ENCODE assay signal across 14 mouse cellular contexts in the genomic region with DNA sequence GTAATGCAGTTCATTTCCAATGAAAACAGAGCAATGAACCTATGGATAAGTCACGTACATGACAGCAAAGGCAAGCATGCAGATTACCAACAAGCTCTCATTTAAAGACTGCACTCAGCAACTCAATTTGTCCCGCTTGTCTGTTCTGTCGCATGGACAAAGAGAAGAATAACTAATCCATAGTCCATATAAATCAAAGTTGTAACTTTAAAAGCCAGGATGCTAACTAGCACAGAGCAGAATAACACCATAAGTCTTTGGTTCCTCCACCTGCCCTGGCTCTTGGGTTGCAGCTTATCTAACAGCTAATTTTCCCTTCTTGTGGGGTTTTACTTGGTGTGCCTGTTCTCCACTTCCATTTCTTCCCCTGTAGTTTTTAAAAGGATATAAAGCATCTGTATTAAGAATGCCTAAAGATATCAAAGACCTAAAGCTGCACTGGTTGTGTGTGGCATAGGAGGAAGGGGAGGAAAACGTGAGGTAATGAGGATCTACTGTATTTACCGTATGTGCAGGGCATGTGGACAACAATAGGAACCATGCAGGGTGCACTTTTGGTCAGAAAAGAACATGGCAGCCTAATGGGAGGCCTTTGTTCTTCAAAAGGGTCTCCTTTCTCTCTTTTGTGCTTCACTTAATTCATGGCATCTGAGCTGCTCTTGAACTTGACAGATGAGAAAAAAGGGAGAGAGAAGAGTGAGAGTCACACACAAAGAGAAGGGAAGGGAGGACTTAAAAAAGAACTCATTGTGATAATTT. TPM values are rescaled to one million over a fixed set of nuclear protein-coding genes. Genes with fewer than 3 reads are reported as not detected.
DNase-seq lines count a peak whose midpoint lies in the region; ATAC-seq and TF ChIP-seq lines count a peak whose summit lies in the region.
"Had no signal": no experiment of that assay in that cellular context is flagged by ENCODE, and none has a peak within 500 bp of the region (broad histone marks: within the 10 kb centered on the region; RNA-seq: fewer than 3 reads in every experiment).

No protein-coding gene starts in this region.

- 17% methylated on average over 5 of the region's 5 CpGs for WGBS in forebrain, embryonic 16.5 days
- WGBS in midbrain, embryonic 12.5 days, result 43% methylated on average over 5 of the region's 5 CpGs

- no peak overlapping the region for H3K4me3 ChIP-seq in ES-E14 (ENCODE audit: insufficient read depth in 1 of 2, low read depth in 1 of 2, low read length in 2 of 2, poor library complexity in 1 of 2, severe bottlenecking in 1 of 2)
- no peak overlapping the region for H3K4me3 ChIP-seq in forebrain, embryonic 16.5 days (replicated peaks; ENCODE audit: low read length)
- H3K4me3 ChIP-seq in midbrain, embryonic 12.5 days, result no peak overlapping the region
- H3K4me3 ChIP-seq: erythroblast, embryonic 14.5 days; gastrocnemius, adult 2 months; limb, embryonic 10.5 days; megakaryocyte, embryonic 14.5 days; stomach, embryonic 15.5 days had no signal

- peak; percentile 92 for ATAC-seq in forebrain, embryonic 16.5 days
- ATAC-seq in midbrain, embryonic 12.5 days (ENCODE audit: low FRiP score, low read depth), result peak; percentile 91
- ATAC-seq: Patski had no signal

- DNase-seq in ES-E14 (ENCODE audit: low read depth, low spot score), result peak; percentile 41
- peak; percentile 77 for DNase-seq in embryo, embryonic 10.5 days (ENCODE audit: low spot score)
- no peak for DNase-seq in cerebellum, adult 9-10 months
- DNase-seq in right cerebral cortex, adult 18-20 months, result no peak
- no peak for DNase-seq in lung, postnatal 14 days
- DNase-seq in kidney, postnatal 10 days, result no peak

- no peaks in the 10 kb centered on the region for H3K36me3 ChIP-seq in ES-E14 (ENCODE audit: control insufficient read depth, insufficient read depth, low read length, poor library complexity, severe bottlenecking)
- no peaks in the 10 kb centered on the region for H3K36me3 ChIP-seq in forebrain, embryonic 16.5 days (ENCODE audit: control insufficient read depth, insufficient read depth)
- 0 out of 2 replicates have a peak, but pooled peaks cover 5% of the 10 kb centered on the region for H3K36me3 ChIP-seq in midbrain, embryonic 12.5 days
- H3K36me3 ChIP-seq: stomach, embryonic 15.5 days had no signal

- in situ Hi-C loops in ES-E14 (cut with MboI; ENCODE audit: low sequenced_read_pairs in 2 of 2, unreplicated experiment in 2 of 2), result no loop called here

- no peak overlapping the region for H3K4me2 ChIP-seq in forebrain, embryonic 16.5 days (ENCODE audit: low read length)
- no peak overlapping the region for H3K4me2 ChIP-seq in midbrain, embryonic 12.5 days (replicated peaks)
- H3K4me2 ChIP-seq: stomach, embryonic 15.5 days had no signal

- no peak overlapping the region for H3K27ac ChIP-seq in ES-E14 (ENCODE audit: insufficient read depth, low read depth, low read length, poor library complexity, severe bottlenecking)
- peak overlapping the region; percentile 78 for H3K27ac ChIP-seq in forebrain, embryonic 16.5 days (ENCODE audit: low read length)
- H3K27ac ChIP-seq in midbrain, embryonic 12.5 days (replicated peaks), result peak overlapping the region; percentile 55
- H3K27ac ChIP-seq: gastrocnemius, adult 2 months; limb, embryonic 10.5 days; stomach, embryonic 15.5 days had no signal

- H3K27me3 ChIP-seq in forebrain, embryonic 16.5 days (replicated peaks; ENCODE audit: control insufficient read depth, insufficient read depth, low read length), result no peaks in the 10 kb centered on the region
- H3K27me3 ChIP-seq in midbrain, embryonic 12.5 days, result peaks cover 7% of the 10 kb centered on the region
- H3K27me3 ChIP-seq: megakaryocyte, embryonic 14.5 days; Patski; stomach, embryonic 15.5 days had no signal

- no peak overlapping the region for H3K9ac ChIP-seq in ES-E14 (ENCODE audit: insufficient read depth, low read depth, low read length, poor library complexity, severe bottlenecking)
- peak overlapping the region; percentile 20; the same call in 1 of the 2 replicates for H3K9ac ChIP-seq in forebrain, embryonic 16.5 days (replicated peaks; ENCODE audit: low read depth, low read length)
- no peak overlapping the region for H3K9ac ChIP-seq in midbrain, embryonic 12.5 days (replicated peaks)
- H3K9ac ChIP-seq: stomach, embryonic 15.5 days had no signal

- H3K4me1 ChIP-seq in ES-E14 (ENCODE audit: control insufficient read depth in 2 of 2, insufficient read depth in 2 of 2, low read length in 2 of 2, poor library complexity in 1 of 2), result peaks cover 2 to 3% of the 10 kb centered on the region in 2 experiments; a peak in 2 of 4 replicates
- H3K4me1 ChIP-seq in forebrain, embryonic 16.5 days (replicated peaks; ENCODE audit: control insufficient read depth, insufficient read depth, low read length), result peaks cover 17% of the 10 kb centered on the region
- peaks cover 20% of the 10 kb centered on the region for H3K4me1 ChIP-seq in midbrain, embryonic 12.5 days
- H3K4me1 ChIP-seq: limb, embryonic 10.5 days; stomach, embryonic 15.5 days had no signal

- no peaks in the 10 kb centered on the region for H3K9me3 ChIP-seq in ES-E14 (ENCODE audit: control insufficient read depth, insufficient read depth, low read depth, low read length)
- no peaks in the 10 kb centered on the region for H3K9me3 ChIP-seq in forebrain, embryonic 16.5 days (ENCODE audit: control insufficient read depth, low read length)
- H3K9me3 ChIP-seq in midbrain, embryonic 12.5 days, result no peaks in the 10 kb centered on the region
- H3K9me3 ChIP-seq: limb, embryonic 10.5 days; megakaryocyte, embryonic 14.5 days; stomach, embryonic 15.5 days had no signal

TF ChIP-seq in ES-E14, 5 proteins besides CTCF, POLR2A, EP300 and RAD21:
- no peak for TF ChIP-seq CHD2 (IDR thresholded peaks at IDR 0.05; ENCODE audit: low read depth, low read length)
- TF ChIP-seq ZC3H11A (IDR thresholded peaks at IDR 0.05; ENCODE audit: borderline replicate concordance, low read depth, low read length), result no peak
- TF ChIP-seq ZNF384 (IDR thresholded peaks at IDR 0.05; ENCODE audit: low read depth, low read length), result no peak
- TF ChIP-seq MAFK (IDR thresholded peaks at IDR 0.05; ENCODE audit: insufficient read depth, low read depth, low read length), result no peak
- no peak for TF ChIP-seq HCFC1 (IDR thresholded peaks at IDR 0.05; ENCODE audit: borderline replicate concordance, insufficient read depth, low read length)

RNA-seq across cellular contexts. Expression of a gene that starts 36.1 kb away (rescaled TPM):
- total RNA-seq in ES-E14 (2012; rRNA removed), result 37.9 and 55.6 TPM in 2 replicates
- polyA plus RNA-seq in forebrain, embryonic 16.5 days (2015; fragmentation: Nextera tagmentation; extraction: Ambion mirVana), result 22.7 and 22.9 TPM in 2 replicates
- 23.9 and 27.6 TPM in 2 replicates for polyA plus RNA-seq in midbrain, embryonic 12.5 days (2016; fragmentation: Nextera tagmentation; extraction: Ambion mirVana)

Comparison
In these comparisons a context has a peak if more than half of its experiments do, and no peak if none do; other contexts are left out.
1. DNase-seq: peak in ES-E14 (single experiment) and embryo, embryonic 10.5 days (single experiment); none in cerebellum, adult 9-10 months (single experiment), right cerebral cortex, adult 18-20 months (single experiment), lung, postnatal 14 days (single experiment) and kidney, postnatal 10 days (single experiment).